Mouse (Mus musculus): ENCODE results near the gene Slc25a21.

Gene Slc25a21

GRCm38 (mm10) chr12:56718707-56719051, 478.6 kb downstream of the Slc25a21 start:
- DNase-seq = no peak

GRCm38 (mm10) chr12:56717971-56718706, 479.1 kb downstream of the Slc25a21 start:
- DNase-seq = no peak

GRCm38 (mm10) chr12:56701004-56701403, 496.3 kb downstream of the Slc25a21 start:
- no peak for DNase-seq

- peak in 1 of 2 experiments; percentile 5 for DNase-seq
These were observed 497.1 kb downstream of the Slc25a21 start for GRCm38 (mm10) chr12:56699915-56700900.

GRCm38 (mm10) chr12:56699351-56699750, 497.9 kb downstream of the Slc25a21 start:
- DNase-seq = no peak

GRCm38 (mm10) chr12:56698191-56698980, 498.9 kb downstream of the Slc25a21 start:
- DNase-seq = no peak

GRCm38 (mm10) chr12:56697785-56698184, 499.5 kb downstream of the Slc25a21 start:
- no peak for DNase-seq

GRCm38 (mm10) chr12:56697011-56697740, 500.1 kb downstream of the Slc25a21 start:
- peak in 1 of 2 experiments; percentile 9 for DNase-seq

- peak in 1 of 2 experiments; percentile 22 for DNase-seq
These were observed 500.9 kb downstream of the Slc25a21 start for GRCm38 (mm10) chr12:56696174-56697010.

GRCm38 (mm10) chr12:56695358-56696173, 501.7 kb downstream of the Slc25a21 start:
- peak; percentile 84 to 88 for DNase-seq

GRCm38 (mm10) chr12:56694936-56695335, 502.3 kb downstream of the Slc25a21 start:
- DNase-seq = no peak

GRCm38 (mm10) chr12:56694361-56694760, 502.9 kb downstream of the Slc25a21 start:
- DNase-seq = no peak

- no peak for DNase-seq
These were observed 503.7 kb downstream of the Slc25a21 start for GRCm38 (mm10) chr12:56693411-56694098.

GRCm38 (mm10) chr12:56692536-56692935, 504.7 kb downstream of the Slc25a21 start:
- DNase-seq = peak in 1 of 2 experiments; percentile 3

GRCm38 (mm10) chr12:56691427-56692079, 505.7 kb downstream of the Slc25a21 start, which contains the start of gene Pax9:
Pax9 (plus strand) TSS chr12:56691767.
- DNase-seq = peak in 1 of 2 experiments; percentile 13

- DNase-seq = no peak
These were observed 506.3 kb downstream of the Slc25a21 start for GRCm38 (mm10) chr12:56691001-56691400.

- no peak for DNase-seq
These were observed 506.9 kb downstream of the Slc25a21 start for GRCm38 (mm10) chr12:56690366-56690765.

- DNase-seq = peak; percentile 68 to 78
These were observed 507.5 kb downstream of the Slc25a21 start for GRCm38 (mm10) chr12:56689736-56690135.

- no peak for DNase-seq
These were observed 507.9 kb downstream of the Slc25a21 start for GRCm38 (mm10) chr12:56689331-56689730.

Measured in kidney, postnatal 4 days (tissue).